ENCODE assay signal across 19 mouse cellular contexts in genomic region chr3:116816674-116817215, GRCm38 (mm10). TPM values are rescaled to one million over a fixed set of nuclear protein-coding genes. Genes with fewer than 3 reads are reported as not detected.
DNase-seq lines count a peak whose midpoint lies in the region; ATAC-seq and TF ChIP-seq lines count a peak whose summit lies in the region.
"Had no signal": no experiment of that assay in that cellular context is flagged by ENCODE, and none has a peak within 500 bp of the region (broad histone marks: within the 10 kb centered on the region; RNA-seq: fewer than 3 reads in every experiment).

No protein-coding gene starts in this region.

- no peak overlapping the region for H3K4me3 ChIP-seq in heart, embryonic 10.5 days
- no peak overlapping the region for H3K4me3 ChIP-seq in heart, embryonic 11.5 days (ENCODE audit: low read depth, low read length)
- no peak overlapping the region for H3K4me3 ChIP-seq in liver, adult 2 months (ENCODE audit: insufficient read depth, low read depth, low read length)
- H3K4me3 ChIP-seq in liver, embryonic 11.5 days (ENCODE audit: low read depth, low read length): no peak overlapping the region
- no peak overlapping the region for H3K4me3 ChIP-seq in lung, postnatal 0 days (ENCODE audit: low read depth, low read length)
- no peak overlapping the region for H3K4me3 ChIP-seq in intestine, postnatal 0 days (ENCODE audit: low read depth, low read length)
- H3K4me3 ChIP-seq: embryonic facial prominence, embryonic 13.5 days; forebrain, embryonic 12.5 days; heart, embryonic 13.5 days; hindbrain, embryonic 10.5 days; intestine, embryonic 15.5 days had no signal

- WGBS in heart, embryonic 10.5 days: 81% methylated on average over 3 of the region's 3 CpGs
- 76% methylated on average over 3 of the region's 3 CpGs for WGBS in heart, embryonic 11.5 days (ENCODE audit: insufficient replicate concordance)
- 30% methylated on average over 3 of the region's 3 CpGs for WGBS in liver, adult 2 months
- WGBS in liver, embryonic 11.5 days: 83% methylated on average over 3 of the region's 3 CpGs
- 58% methylated on average over 3 of the region's 3 CpGs for WGBS in lung, postnatal 0 days
- 76% methylated on average over 3 of the region's 3 CpGs for WGBS in intestine, postnatal 0 days

- no peaks in the 10 kb centered on the region for H3K79me2 ChIP-seq in liver, adult 2 months (ENCODE audit: control insufficient read depth, insufficient read depth, low read length)

- ATAC-seq in heart, embryonic 11.5 days (replicated peaks; ENCODE audit: insufficient number of reproducible peaks, low FRiP score, low TSS enrichment): no peak
- ATAC-seq in liver, embryonic 11.5 days (replicated peaks; ENCODE audit: low FRiP score): no peak
- ATAC-seq in lung, postnatal 0 days: peak; percentile 17
- ATAC-seq in intestine, postnatal 0 days: no peak
- ATAC-seq: forebrain, embryonic 16.5 days; intestine, embryonic 15.5 days had no signal

- H3K36me3 ChIP-seq in heart, embryonic 10.5 days: no peaks in the 10 kb centered on the region
- H3K36me3 ChIP-seq in heart, embryonic 11.5 days (ENCODE audit: control insufficient read depth, insufficient read depth, low read length): no peaks in the 10 kb centered on the region
- H3K36me3 ChIP-seq in liver, adult 2 months (ENCODE audit: control insufficient read depth, insufficient read depth, low read length): no peaks in the 10 kb centered on the region
- no peaks in the 10 kb centered on the region for H3K36me3 ChIP-seq in liver, embryonic 11.5 days (ENCODE audit: control insufficient read depth, insufficient read depth, low read length)
- H3K36me3 ChIP-seq in lung, postnatal 0 days (ENCODE audit: insufficient read depth, low read length): no peaks in the 10 kb centered on the region
- H3K36me3 ChIP-seq in intestine, postnatal 0 days (ENCODE audit: control insufficient read depth, insufficient read depth): no peaks in the 10 kb centered on the region
- H3K36me3 ChIP-seq: embryonic facial prominence, embryonic 13.5 days; forebrain, embryonic 12.5 days; heart, embryonic 13.5 days; hindbrain, embryonic 10.5 days; intestine, embryonic 15.5 days had no signal

- peak; percentile 58 for DNase-seq in heart, embryonic 10.5 days (ENCODE audit: low spot score)
- DNase-seq in liver, adult 2 months (ENCODE audit: extremely low read depth, low read depth, low spot score): peak; percentile 60
- no peak for DNase-seq in liver, embryonic 11.5 days (ENCODE audit: low spot score)
- DNase-seq in lung, postnatal 0 days (ENCODE audit: low spot score): peak; percentile 60
- no peak for DNase-seq in lung, adult 18-20 months
- DNase-seq: adrenal gland, postnatal 14 days; cerebellum, adult 18-20 months; cerebellum, adult 9-11 months; cerebellum, postnatal 36 days; gastrocnemius, postnatal 14 days had no signal

- no peak for TF ChIP-seq POLR2A in liver, adult 2 months (IDR thresholded peaks at IDR 0.05; ENCODE audit: extremely low read depth, insufficient read depth, low read length)

- no peak overlapping the region for H3K27ac ChIP-seq in heart, embryonic 10.5 days
- no peak overlapping the region for H3K27ac ChIP-seq in heart, embryonic 11.5 days (ENCODE audit: low read depth, low read length)
- no peak overlapping the region for H3K27ac ChIP-seq in liver, adult 2 months (replicated peaks; ENCODE audit: insufficient read depth, low read depth, low read length)
- no peak overlapping the region for H3K27ac ChIP-seq in liver, embryonic 11.5 days (ENCODE audit: low read depth, low read length)
- H3K27ac ChIP-seq in lung, postnatal 0 days (ENCODE audit: low read length): no peak overlapping the region
- no peak overlapping the region for H3K27ac ChIP-seq in intestine, postnatal 0 days (ENCODE audit: low read depth, low read length)
- H3K27ac ChIP-seq: embryonic facial prominence, embryonic 13.5 days; forebrain, embryonic 12.5 days; heart, embryonic 13.5 days; hindbrain, embryonic 10.5 days; hindbrain, embryonic 14.5 days; intestine, embryonic 15.5 days had no signal

- H3K4me2 ChIP-seq in heart, embryonic 11.5 days: no peak overlapping the region
- H3K4me2 ChIP-seq in liver, embryonic 11.5 days: no peak overlapping the region
- H3K4me2 ChIP-seq in lung, postnatal 0 days (replicated peaks; ENCODE audit: low read depth, low read length): no peak overlapping the region
- H3K4me2 ChIP-seq in intestine, postnatal 0 days (replicated peaks; ENCODE audit: low read depth): no peak overlapping the region
- H3K4me2 ChIP-seq: embryonic facial prominence, embryonic 13.5 days; forebrain, embryonic 12.5 days; heart, embryonic 13.5 days; hindbrain, embryonic 14.5 days; intestine, embryonic 15.5 days had no signal

- H3K4me1 ChIP-seq in heart, embryonic 10.5 days: no peaks in the 10 kb centered on the region
- H3K4me1 ChIP-seq in heart, embryonic 11.5 days (ENCODE audit: control insufficient read depth, insufficient read depth, low read length): peaks cover 3% of the 10 kb centered on the region; the same call in 1 of the 2 replicates
- peaks cover 2% of the 10 kb centered on the region for H3K4me1 ChIP-seq in liver, adult 2 months (ENCODE audit: control insufficient read depth, insufficient read depth, low read length)
- no peaks in the 10 kb centered on the region for H3K4me1 ChIP-seq in liver, embryonic 11.5 days (replicated peaks; ENCODE audit: control insufficient read depth, insufficient read depth, low read length)
- H3K4me1 ChIP-seq in lung, postnatal 0 days (ENCODE audit: insufficient read depth, low read depth, low read length): peaks cover 2% of the 10 kb centered on the region; the same call in 1 of the 2 replicates
- H3K4me1 ChIP-seq in intestine, postnatal 0 days (replicated peaks; ENCODE audit: control insufficient read depth, insufficient read depth, low read length): no peaks in the 10 kb centered on the region
- H3K4me1 ChIP-seq: embryonic facial prominence, embryonic 13.5 days; intestine, embryonic 15.5 days had no signal

- H3K27me3 ChIP-seq in heart, embryonic 10.5 days (ENCODE audit: insufficient read depth, poor library complexity, severe bottlenecking): no peaks in the 10 kb centered on the region
- H3K27me3 ChIP-seq in heart, embryonic 11.5 days (ENCODE audit: control insufficient read depth, insufficient read depth, low read length): no peaks in the 10 kb centered on the region
- H3K27me3 ChIP-seq in liver, adult 2 months (ENCODE audit: control insufficient read depth, insufficient read depth, low read length): no peaks in the 10 kb centered on the region
- no peaks in the 10 kb centered on the region for H3K27me3 ChIP-seq in liver, embryonic 11.5 days (replicated peaks; ENCODE audit: control insufficient read depth, insufficient read depth, low read length)
- H3K27me3 ChIP-seq in lung, postnatal 0 days (replicated peaks; ENCODE audit: insufficient read depth, low read length): no peaks in the 10 kb centered on the region
- H3K27me3 ChIP-seq in intestine, postnatal 0 days (replicated peaks; ENCODE audit: control insufficient read depth, insufficient read depth, low read length): no peaks in the 10 kb centered on the region
- H3K27me3 ChIP-seq: embryonic facial prominence, embryonic 13.5 days; forebrain, embryonic 12.5 days; heart, embryonic 13.5 days; intestine, embryonic 15.5 days had no signal

- TF ChIP-seq CTCF in liver, adult 2 months (IDR thresholded peaks at IDR 0.05; ENCODE audit: low read depth, low read length): no peak
- TF ChIP-seq CTCF in lung, postnatal 0 days (IDR thresholded peaks at IDR 0.05): no peak
- no peak for TF ChIP-seq CTCF in intestine, postnatal 0 days (IDR thresholded peaks at IDR 0.05; ENCODE audit: low read depth)

- TF ChIP-seq EP300 in lung, postnatal 0 days (IDR thresholded peaks at IDR 0.05): no peak

- no peaks in the 10 kb centered on the region for H3K9me3 ChIP-seq in heart, embryonic 10.5 days
- no peaks in the 10 kb centered on the region for H3K9me3 ChIP-seq in heart, embryonic 11.5 days (replicated peaks; ENCODE audit: control insufficient read depth, low read length)
- no peaks in the 10 kb centered on the region for H3K9me3 ChIP-seq in liver, embryonic 11.5 days (ENCODE audit: control insufficient read depth, low read length)
- no peaks in the 10 kb centered on the region for H3K9me3 ChIP-seq in lung, postnatal 0 days (ENCODE audit: low read length)
- H3K9me3 ChIP-seq in intestine, postnatal 0 days (ENCODE audit: control insufficient read depth): no peaks in the 10 kb centered on the region
- H3K9me3 ChIP-seq: embryonic facial prominence, embryonic 13.5 days; forebrain, embryonic 12.5 days; heart, embryonic 13.5 days; hindbrain, embryonic 10.5 days; intestine, embryonic 15.5 days had no signal

- H3K9ac ChIP-seq in heart, embryonic 11.5 days (ENCODE audit: low read depth, low read length): no peak overlapping the region
- H3K9ac ChIP-seq in liver, adult 2 months (ENCODE audit: low read depth, low read length): no peak overlapping the region
- H3K9ac ChIP-seq in liver, embryonic 11.5 days (ENCODE audit: low read depth, low read length): no peak overlapping the region
- H3K9ac ChIP-seq in lung, postnatal 0 days (replicated peaks; ENCODE audit: low read depth): no peak overlapping the region
- no peak overlapping the region for H3K9ac ChIP-seq in intestine, postnatal 0 days (ENCODE audit: low read depth, low read length)
- H3K9ac ChIP-seq: embryonic facial prominence, embryonic 13.5 days; forebrain, embryonic 12.5 days; heart, embryonic 13.5 days; hindbrain, embryonic 14.5 days; intestine, embryonic 15.5 days had no signal

RNA-seq across cellular contexts. Expression of gene Agl, which starts 8.8 kb away (rescaled TPM):
- polyA plus RNA-seq in heart, embryonic 10.5 days (2016; fragmentation: Nextera tagmentation; extraction: Ambion mirVana): 30.7 and 47.2 TPM in 2 replicates
- 49.2 and 55.8 TPM in 2 replicates for polyA plus RNA-seq in heart, embryonic 11.5 days (2014; fragmentation: Nextera tagmentation; extraction: Ambion mirVana)
- 33.7 and 38.5 TPM in 2 replicates for total RNA-seq in liver, adult 2 months (2014; rRNA removed)
- 12.0 and 12.1 TPM in 2 replicates for polyA plus RNA-seq in liver, adult 2 months (2012; rRNA removed)
- 13.4 and 13.6 TPM in 2 replicates for polyA plus RNA-seq in liver, embryonic 11.5 days (2014; fragmentation: Nextera tagmentation; extraction: Ambion mirVana)
- 6.3 and 6.5 TPM in 2 replicates for polyA plus RNA-seq in lung, postnatal 0 days (2015; fragmentation: Nextera tagmentation; extraction: Ambion mirVana)
- 6.3 and 6.9 TPM in 2 replicates for polyA plus RNA-seq in intestine, postnatal 0 days (2015; fragmentation: Nextera tagmentation; extraction: Ambion mirVana)

RNA-seq across cellular contexts. Expression of gene Frrs1, which starts 42.5 kb away (rescaled TPM):
- polyA plus RNA-seq in heart, embryonic 10.5 days (2016; fragmentation: Nextera tagmentation; extraction: Ambion mirVana): 24.8 and 32.7 TPM in 2 replicates
- 26.7 and 26.8 TPM in 2 replicates for polyA plus RNA-seq in heart, embryonic 11.5 days (2014; fragmentation: Nextera tagmentation; extraction: Ambion mirVana)
- 14.4 and 22.4 TPM in 2 replicates for total RNA-seq in liver, adult 2 months (2014; rRNA removed)
- polyA plus RNA-seq in liver, adult 2 months (2012; rRNA removed): 21.6 and 39.7 TPM in 2 replicates
- polyA plus RNA-seq in liver, embryonic 11.5 days (2014; fragmentation: Nextera tagmentation; extraction: Ambion mirVana): 66.7 and 73.0 TPM in 2 replicates
- polyA plus RNA-seq in lung, postnatal 0 days (2015; fragmentation: Nextera tagmentation; extraction: Ambion mirVana): 5.6 and 6.0 TPM in 2 replicates
- 18.6 and 18.9 TPM in 2 replicates for polyA plus RNA-seq in intestine, postnatal 0 days (2015; fragmentation: Nextera tagmentation; extraction: Ambion mirVana)

Comparison
In these comparisons a context has a peak if more than half of its experiments do, and no peak if none do; other contexts are left out.
1. DNase-seq: peak in heart, embryonic 10.5 days (single experiment), liver, adult 2 months (single experiment) and lung, postnatal 0 days (single experiment); none in liver, embryonic 11.5 days (single experiment) and lung, adult 18-20 months (0 of 2).